Mouse (Mus musculus): ENCODE results near the gene Bdh1. TPM values are rescaled to one million over a fixed set of nuclear protein-coding genes. Genes with fewer than 3 reads are reported as not detected.
A peak's percentile ranks its signal among the peaks of the same experiment; 100 is the strongest.

Bdh1 gene
- polyA plus RNA-seq, 1 experiment from 2014 or later: 22.7 TPM

DNA sequence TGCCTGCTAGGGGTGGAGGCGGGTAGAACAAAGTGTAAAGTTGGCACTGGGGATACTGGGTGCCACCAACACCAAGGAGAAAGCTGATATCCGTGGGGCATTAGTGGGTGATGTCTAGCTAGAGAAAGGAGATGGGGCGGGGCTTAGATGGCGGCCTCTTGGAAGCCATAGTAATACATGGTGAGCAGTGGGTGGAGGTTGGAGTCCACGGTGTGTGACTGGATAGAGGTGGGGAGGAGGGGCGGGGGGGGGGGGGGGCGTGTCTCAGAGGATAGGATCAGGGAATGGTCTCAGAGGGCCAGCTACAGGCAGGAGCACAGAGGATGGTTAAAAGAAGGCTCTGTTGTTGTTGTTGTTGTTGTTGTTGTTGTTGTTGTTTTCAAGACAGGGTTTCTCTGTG is 30.4 kb downstream of the Bdh1 start:
- Histone ChIP-seq H3K36me3 (no peaks in the 10 kb centered on the region), H3K9ac (no peak overlapping the region), H3K4me1 (peaks cover 11% of the 10 kb centered on the region), H3K27ac (no peak overlapping the region), H3K9me3 (no peaks in the 10 kb centered on the region), H3K4me2 (replicated peaks) (no peak overlapping the region), H3K4me3 (no peak overlapping the region), H3K27me3 (no peaks in the 10 kb centered on the region)
- ATAC-seq (ENCODE audit: insufficient number of reproducible peaks, insufficient read depth, low FRiP score, low TSS enrichment): 0 out of 2 replicates have a peak, but pooled peaks have one; percentile 37
- WGBS: 54% methylated on average over 6 of the region's 7 CpGs

DNA sequence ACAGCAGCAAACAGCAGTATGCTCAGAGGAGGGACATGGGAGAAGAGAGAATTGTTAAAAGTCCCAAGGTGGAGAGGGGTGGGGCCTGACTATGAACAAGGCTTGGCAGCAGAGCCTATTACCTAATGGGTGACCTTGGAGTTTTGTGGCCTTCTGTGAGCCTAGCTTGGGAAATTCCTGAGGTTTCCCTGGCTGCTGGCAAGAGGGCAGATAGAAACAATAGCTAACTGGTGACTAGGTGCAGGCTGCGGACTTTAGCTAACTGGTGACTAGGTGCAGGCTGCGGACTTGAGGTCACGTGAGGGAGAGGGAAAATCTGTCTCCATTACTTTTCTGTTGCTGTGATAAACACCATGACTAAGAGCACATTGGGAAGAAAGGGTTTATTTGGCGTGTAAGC is 31.9 kb downstream of the Bdh1 start:
- no peak for ATAC-seq (ENCODE audit: insufficient number of reproducible peaks, insufficient read depth, low FRiP score, low TSS enrichment)
- Histone ChIP-seq H3K4me3 (no peak overlapping the region), H3K4me2 (replicated peaks) (no peak overlapping the region), H3K27me3 (no peaks in the 10 kb centered on the region), H3K9ac (no peak overlapping the region), H3K27ac (no peak overlapping the region), H3K36me3 (no peaks in the 10 kb centered on the region), H3K4me1 (peaks cover 15% of the 10 kb centered on the region), H3K9me3 (no peaks in the 10 kb centered on the region)
- 87% methylated on average over 4 of the region's 4 CpGs for WGBS

DNA sequence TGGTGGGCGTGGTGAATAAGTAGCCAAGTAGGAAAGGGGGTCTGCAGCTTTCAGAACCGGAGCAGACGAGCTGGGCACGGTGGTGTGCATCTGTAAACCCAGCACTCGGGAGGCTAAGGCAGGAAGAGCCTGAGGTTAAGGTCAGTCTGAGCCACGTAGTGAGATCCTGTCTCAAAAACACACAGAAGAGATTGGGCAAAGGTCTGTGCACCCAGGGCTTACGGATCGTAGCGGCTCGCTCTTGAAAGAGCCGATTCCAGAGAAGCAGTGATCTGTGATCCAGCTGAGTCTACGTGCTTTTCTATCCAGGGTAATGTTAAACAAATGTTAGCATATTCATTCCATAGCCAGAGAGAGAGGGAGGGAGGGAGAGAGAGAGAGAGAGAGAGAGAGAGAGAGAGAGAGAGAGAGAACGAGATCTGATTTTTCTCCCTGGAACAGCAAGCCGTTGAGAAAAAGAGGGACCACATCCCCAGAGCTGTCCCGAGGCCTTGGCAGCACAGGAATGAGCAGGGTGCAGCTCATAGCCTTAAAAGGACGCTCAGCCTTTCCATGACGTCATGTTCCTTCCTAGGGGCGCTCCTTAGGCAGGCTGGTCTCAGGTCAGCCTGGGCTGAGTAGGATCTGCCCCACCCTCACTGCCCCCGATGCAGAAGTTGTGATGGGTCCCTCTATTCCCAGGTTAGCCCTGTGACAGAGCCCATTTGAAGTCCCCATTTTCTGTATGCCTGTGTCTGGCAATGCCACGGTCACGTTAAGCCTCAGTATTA is 33.4 kb downstream of the Bdh1 start:
- no peaks in the 10 kb centered on the region for H3K9me3 ChIP-seq
- no peak overlapping the region for H3K4me3 ChIP-seq
- WGBS: 64% methylated on average over 20 of the region's 21 CpGs
- H3K27ac ChIP-seq: no peak overlapping the region
- H3K4me2 ChIP-seq (replicated peaks): no peak overlapping the region
- no peaks in the 10 kb centered on the region for H3K27me3 ChIP-seq
- H3K4me1 ChIP-seq: peaks cover 21% of the 10 kb centered on the region
- ATAC-seq (ENCODE audit: insufficient number of reproducible peaks, insufficient read depth, low FRiP score, low TSS enrichment): no peak
- no peak overlapping the region for H3K9ac ChIP-seq
- no peaks in the 10 kb centered on the region for H3K36me3 ChIP-seq

DNA sequence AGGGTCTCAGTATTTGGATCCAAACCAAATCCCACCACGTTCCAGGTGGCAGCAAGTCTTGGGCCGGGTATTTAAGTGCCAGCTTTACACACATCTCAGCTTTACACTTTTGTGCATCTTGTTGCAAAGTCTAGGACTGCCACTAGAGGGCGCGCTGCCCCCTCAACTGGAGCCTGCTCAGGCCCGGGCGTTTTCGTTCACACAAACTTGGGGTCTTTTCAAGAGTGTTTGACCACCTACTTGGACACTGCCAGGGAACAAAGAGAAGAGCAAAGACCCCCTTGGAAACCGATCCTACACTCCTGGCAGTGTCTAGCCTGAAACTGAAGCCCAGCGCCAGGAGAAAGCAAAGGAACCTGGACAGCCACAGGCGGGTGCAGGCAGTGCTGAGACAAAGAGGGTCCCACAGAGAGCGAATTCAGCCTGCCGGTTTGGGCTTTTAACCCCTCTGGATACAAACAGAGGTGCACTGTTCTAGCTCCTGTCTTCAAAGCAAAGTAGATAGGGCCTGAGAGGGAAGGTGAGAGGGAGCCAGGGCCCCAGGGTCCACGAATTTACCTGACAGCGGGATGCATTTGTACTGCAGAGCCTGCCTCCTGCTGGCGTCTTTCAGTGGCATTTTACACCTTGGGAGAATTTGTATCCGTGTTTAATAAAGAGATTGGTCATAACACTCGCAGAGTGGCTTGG is 36.3 kb downstream of the Bdh1 start:
- Histone ChIP-seq H3K4me3 (peak overlapping the region; percentile 31), H3K27ac (peak overlapping the region; percentile 81), H3K4me2 (replicated peaks) (peak overlapping the region; percentile 51), H3K36me3 (no peaks in the 10 kb centered on the region), H3K9me3 (no peaks in the 10 kb centered on the region), H3K4me1 (peaks cover 15% of the 10 kb centered on the region), H3K27me3 (peaks cover 7% of the 10 kb centered on the region; the same call in 1 of the 2 replicates), H3K9ac (peak overlapping the region; percentile 55)
- peak; percentile 32; the same call in 1 of the 2 replicates for ATAC-seq (ENCODE audit: insufficient number of reproducible peaks, insufficient read depth, low FRiP score, low TSS enrichment)
- 4% methylated on average over 17 of the region's 17 CpGs for WGBS

DNA sequence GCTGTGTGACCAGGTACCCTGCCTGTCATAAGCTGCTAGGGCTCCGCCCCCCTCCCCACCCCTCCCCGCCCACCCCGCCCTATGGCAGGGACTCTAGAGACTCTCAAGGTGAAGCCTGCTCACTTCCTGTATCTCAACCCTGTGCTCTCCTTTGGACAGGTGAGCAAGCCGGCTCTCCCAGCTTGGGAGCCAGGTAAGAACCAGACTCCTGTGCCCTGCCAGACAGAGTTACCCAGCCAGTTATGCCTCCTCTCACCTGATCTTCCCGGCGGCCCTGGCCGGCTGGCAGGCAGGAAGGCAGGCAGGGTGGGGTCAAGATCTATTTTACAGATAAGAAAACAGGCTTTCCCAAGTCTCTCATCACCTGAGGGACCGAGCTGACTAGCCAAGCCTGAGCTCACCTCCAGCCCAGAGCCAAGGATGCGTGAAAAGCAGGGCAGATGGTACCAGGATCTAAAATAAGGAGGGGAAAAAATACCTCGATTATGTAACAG is 37.9 kb downstream of the Bdh1 start:
- WGBS: 26% methylated on average over 10 of the region's 10 CpGs
- H3K9ac ChIP-seq: no peak overlapping the region
- peaks cover 7% of the 10 kb centered on the region; the same call in 1 of the 2 replicates for H3K27me3 ChIP-seq
- no peak overlapping the region for H3K4me2 ChIP-seq (replicated peaks)
- no peak overlapping the region for H3K27ac ChIP-seq
- no peak for ATAC-seq (ENCODE audit: insufficient number of reproducible peaks, insufficient read depth, low FRiP score, low TSS enrichment)
- H3K4me3 ChIP-seq: no peak overlapping the region
- H3K9me3 ChIP-seq: no peaks in the 10 kb centered on the region
- no peaks in the 10 kb centered on the region for H3K36me3 ChIP-seq
- peaks cover 11% of the 10 kb centered on the region; the same call in 1 of the 2 replicates for H3K4me1 ChIP-seq

DNA sequence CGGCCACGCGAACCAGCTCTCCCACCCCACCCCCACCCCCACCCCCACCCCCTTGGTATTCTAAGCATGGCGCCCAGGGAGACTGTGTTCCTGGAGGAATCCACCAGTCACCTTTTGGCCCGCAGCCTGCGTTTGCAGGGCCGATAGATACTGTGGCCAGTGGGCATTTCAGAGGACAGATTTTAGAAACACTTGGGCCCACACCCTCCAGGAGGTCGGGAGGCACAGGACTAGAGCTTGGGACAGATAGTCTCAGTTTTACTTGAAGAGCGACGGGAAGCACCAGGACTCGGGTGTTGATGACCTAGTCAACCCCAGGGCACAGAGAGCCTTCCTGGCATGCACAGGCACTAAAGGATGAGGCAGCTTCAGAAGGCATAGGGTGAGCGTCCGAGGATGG is 38.4 kb downstream of the Bdh1 start:
- no peaks in the 10 kb centered on the region for H3K36me3 ChIP-seq
- H3K4me2 ChIP-seq (replicated peaks): no peak overlapping the region
- ATAC-seq (ENCODE audit: insufficient number of reproducible peaks, insufficient read depth, low FRiP score, low TSS enrichment): no peak
- 51% methylated on average over 13 of the region's 13 CpGs for WGBS
- peaks cover 11% of the 10 kb centered on the region; the same call in 1 of the 2 replicates for H3K4me1 ChIP-seq
- no peak overlapping the region for H3K27ac ChIP-seq
- peaks cover 7% of the 10 kb centered on the region; the same call in 1 of the 2 replicates for H3K27me3 ChIP-seq
- H3K4me3 ChIP-seq: no peak overlapping the region
- no peak overlapping the region for H3K9ac ChIP-seq
- H3K9me3 ChIP-seq: no peaks in the 10 kb centered on the region

DNA sequence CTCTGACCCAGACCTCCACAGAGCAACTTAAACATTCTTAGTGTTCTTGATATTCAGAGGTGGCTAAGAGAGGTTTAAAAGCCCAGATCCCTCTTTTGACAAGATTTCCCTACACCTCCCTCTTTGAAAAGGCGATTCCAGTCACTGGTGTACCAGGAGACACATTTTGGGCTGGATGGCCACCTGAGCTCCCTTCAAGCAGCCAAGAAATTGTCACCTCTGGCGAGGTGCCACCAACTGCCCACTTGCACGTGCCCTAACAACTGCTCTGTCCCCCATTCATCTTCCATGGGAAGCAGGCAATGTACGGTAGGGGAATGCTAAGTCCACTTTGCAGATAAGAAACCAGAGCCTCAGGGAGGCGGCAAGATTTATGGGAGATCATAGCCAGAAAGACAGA is 39.0 kb downstream of the Bdh1 start:
- Histone ChIP-seq H3K4me2 (replicated peaks) (no peak overlapping the region), H3K4me3 (no peak overlapping the region), H3K27ac (no peak overlapping the region), H3K4me1 (peaks cover 11% of the 10 kb centered on the region; the same call in 1 of the 2 replicates), H3K27me3 (peaks cover 7% of the 10 kb centered on the region; the same call in 1 of the 2 replicates), H3K9me3 (no peaks in the 10 kb centered on the region), H3K36me3 (no peaks in the 10 kb centered on the region), H3K9ac (no peak overlapping the region)
- 84% methylated on average over 5 of the region's 5 CpGs for WGBS
- no peak for ATAC-seq (ENCODE audit: insufficient number of reproducible peaks, insufficient read depth, low FRiP score, low TSS enrichment)

DNA sequence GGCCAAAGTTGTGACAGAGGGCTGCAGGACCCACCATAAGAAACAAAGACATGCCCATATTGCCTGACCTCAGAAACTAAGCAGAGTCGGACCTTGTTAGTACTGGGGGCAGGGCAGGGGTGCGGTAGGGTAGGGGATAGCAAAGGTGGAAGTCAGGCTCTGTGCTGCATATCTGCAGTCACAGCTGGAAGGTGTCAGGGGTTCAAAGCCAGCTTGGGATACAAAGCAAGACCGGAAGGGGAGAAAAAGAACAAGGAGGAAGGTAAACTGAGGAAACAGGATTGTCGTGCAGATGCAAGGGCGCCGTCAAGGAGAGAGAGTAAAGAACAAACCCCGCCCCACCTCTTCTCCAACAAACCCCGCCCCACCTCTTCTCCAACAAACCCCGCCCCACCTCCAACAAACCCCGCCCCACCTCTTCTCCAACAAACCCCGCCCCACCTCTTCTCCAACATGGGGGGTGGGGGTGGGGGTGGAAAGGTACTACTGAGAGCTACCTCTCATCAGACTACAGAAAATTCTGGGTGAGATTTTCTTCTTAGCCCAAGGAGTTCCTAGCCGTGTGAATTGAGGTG is 40.1 kb downstream of the Bdh1 start:
- no peak overlapping the region for H3K4me2 ChIP-seq (replicated peaks)
- no peaks in the 10 kb centered on the region for H3K36me3 ChIP-seq
- no peak overlapping the region for H3K9ac ChIP-seq
- H3K27ac ChIP-seq: no peak overlapping the region
- H3K4me3 ChIP-seq: no peak overlapping the region
- WGBS: 25% methylated on average over 11 of the region's 12 CpGs
- H3K27me3 ChIP-seq: peaks cover 7% of the 10 kb centered on the region; the same call in 1 of the 2 replicates
- no peak for ATAC-seq (ENCODE audit: insufficient number of reproducible peaks, insufficient read depth, low FRiP score, low TSS enrichment)
- no peaks in the 10 kb centered on the region for H3K9me3 ChIP-seq
- H3K4me1 ChIP-seq: peaks cover 11% of the 10 kb centered on the region; the same call in 1 of the 2 replicates

DNA sequence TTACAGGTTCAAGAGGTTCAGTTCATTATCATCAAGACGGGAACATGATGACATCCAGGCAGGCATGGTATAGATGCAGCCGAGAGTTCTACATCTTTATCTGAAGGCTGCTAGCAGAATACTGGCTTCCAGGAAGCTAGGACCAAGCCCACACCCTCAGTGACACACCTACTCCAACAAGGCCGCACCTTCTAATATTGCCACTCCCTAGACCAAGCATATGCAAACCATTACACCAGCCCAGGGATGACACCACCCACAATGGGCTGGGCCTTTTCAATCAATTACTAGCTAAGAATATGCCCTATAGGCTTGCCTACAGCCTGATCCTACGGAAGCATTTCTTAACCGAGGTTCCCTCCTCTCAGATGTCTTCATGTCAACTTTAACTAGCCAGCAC is 42.9 kb downstream of the Bdh1 start:
- Histone ChIP-seq H3K9me3 (no peaks in the 10 kb centered on the region), H3K9ac (no peak overlapping the region), H3K27ac (no peak overlapping the region), H3K4me2 (replicated peaks) (no peak overlapping the region), H3K4me3 (no peak overlapping the region), H3K27me3 (peaks cover 7% of the 10 kb centered on the region; the same call in 1 of the 2 replicates), H3K4me1 (peaks cover 2% of the 10 kb centered on the region; the same call in 1 of the 2 replicates), H3K36me3 (no peaks in the 10 kb centered on the region)
- ATAC-seq (ENCODE audit: insufficient number of reproducible peaks, insufficient read depth, low FRiP score, low TSS enrichment): no peak
- 82% methylated on average over 5 of the region's 5 CpGs for WGBS

DNA sequence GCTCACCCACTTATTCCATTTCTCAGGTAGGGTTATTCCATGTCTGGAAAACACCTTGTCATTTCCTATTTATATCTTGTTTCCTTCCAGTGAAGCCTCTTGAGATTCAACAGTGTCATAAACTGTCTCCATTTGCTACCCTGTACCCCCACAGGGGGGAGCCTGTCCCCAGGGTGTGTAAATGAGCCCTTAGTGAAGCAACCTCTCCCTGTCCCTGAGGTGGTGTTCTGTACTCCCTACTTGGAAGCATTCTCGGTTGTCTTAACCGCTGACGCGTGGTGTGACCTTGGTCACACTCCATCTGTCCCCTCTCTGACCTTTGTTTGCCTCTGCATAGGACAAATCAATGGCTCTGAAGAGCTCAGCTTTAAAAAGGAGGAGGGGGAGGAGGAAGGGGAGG is 43.5 kb downstream of the Bdh1 start:
- no peak overlapping the region for H3K4me2 ChIP-seq (replicated peaks)
- H3K27ac ChIP-seq: no peak overlapping the region
- H3K27me3 ChIP-seq: peaks cover 7% of the 10 kb centered on the region; the same call in 1 of the 2 replicates
- no peak overlapping the region for H3K9ac ChIP-seq
- H3K36me3 ChIP-seq: no peaks in the 10 kb centered on the region
- H3K4me3 ChIP-seq: no peak overlapping the region
- ATAC-seq (ENCODE audit: insufficient number of reproducible peaks, insufficient read depth, low FRiP score, low TSS enrichment): no peak
- no peaks in the 10 kb centered on the region for H3K9me3 ChIP-seq
- WGBS: 35% methylated on average over 4 of the region's 4 CpGs
- H3K4me1 ChIP-seq: no peaks in the 10 kb centered on the region

DNA sequence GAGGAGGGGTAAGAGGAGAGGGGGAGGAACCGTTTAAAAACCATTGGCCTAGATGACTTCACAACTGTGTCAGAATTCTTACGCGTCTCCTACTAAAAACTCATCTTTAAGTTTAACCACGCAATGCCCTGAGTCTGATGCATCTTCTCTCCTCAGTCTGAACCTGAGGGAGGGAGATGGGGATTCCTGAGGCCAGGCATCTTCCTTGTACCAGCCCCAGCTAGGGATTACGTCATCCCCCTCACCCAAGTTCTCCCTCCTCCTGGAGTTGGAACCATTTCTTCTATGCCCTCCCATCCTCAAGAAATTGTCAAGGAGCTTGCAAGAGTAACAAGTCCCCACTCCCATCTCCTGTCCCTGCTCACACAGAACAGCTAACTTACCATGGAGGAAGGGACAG is 44.0 kb downstream of the Bdh1 start:
- Histone ChIP-seq H3K4me3 (no peak overlapping the region), H3K9ac (no peak overlapping the region), H3K36me3 (no peaks in the 10 kb centered on the region), H3K27ac (no peak overlapping the region), H3K4me1 (no peaks in the 10 kb centered on the region), H3K9me3 (no peaks in the 10 kb centered on the region), H3K4me2 (replicated peaks) (no peak overlapping the region), H3K27me3 (peaks cover 6% of the 10 kb centered on the region; the same call in 1 of the 2 replicates)
- 86% methylated on average over 5 of the region's 5 CpGs for WGBS
- ATAC-seq (ENCODE audit: insufficient number of reproducible peaks, insufficient read depth, low FRiP score, low TSS enrichment): no peak
